Mouse (Mus musculus) megakaryocyte, adult 5-6 weeks (primary cell): ENCODE measurements around the gene Vmn1r76. TPM values are rescaled to one million over a fixed set of nuclear protein-coding genes. Genes with fewer than 3 reads are reported as not detected.

Experiments used
- ATAC-seq: 2 replicates; pipeline ENCODE4 v1.8.0; 2016; ENCODE audit warnings: mild to moderate bottlenecking, inconsistent platforms; ENCODE audit not compliant: poor library complexity, severe bottlenecking
- total RNA-seq, 2 experiments: library from RNA; stranded (forward) in 1 of 2; stranded (reverse) in 1 of 2; fragments of 153-499, 151-499 nt in 1 of 2; fragments of 221-1000, 200-1000 nt in 1 of 2; gene quantifications; 2 replicates each; pipeline versions ENCODE4 v1.2.3 to v1.2.4; 2015 to 2017

Gene Vmn1r76
- total RNA-seq (2015): not detected in 2 replicates
- total RNA-seq (2017): not detected in 2 replicates

DNA sequence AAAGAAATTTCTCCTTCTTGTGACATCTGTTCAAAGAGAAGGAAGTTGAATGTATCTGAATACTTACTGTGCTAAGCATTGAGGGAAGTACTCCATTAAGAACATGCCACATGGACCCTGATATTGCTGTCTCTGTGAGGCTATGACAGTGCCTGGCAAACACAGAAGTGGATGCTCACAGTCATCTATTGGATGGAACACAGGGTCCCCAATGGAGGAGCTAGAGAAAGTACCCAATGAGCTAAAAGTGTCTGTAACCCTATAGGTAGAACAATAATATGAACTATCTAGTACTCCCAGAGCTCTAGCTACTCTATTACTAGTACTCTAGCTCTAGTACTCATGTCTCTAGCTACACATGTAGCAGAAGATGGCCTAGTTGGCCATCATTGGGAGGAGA lies at the start of gene Vmn1r76:
Vmn1r76 (minus strand) TSS at position 101 of the 400 bp plus-strand sequence.
- no peak for ATAC-seq

DNA sequence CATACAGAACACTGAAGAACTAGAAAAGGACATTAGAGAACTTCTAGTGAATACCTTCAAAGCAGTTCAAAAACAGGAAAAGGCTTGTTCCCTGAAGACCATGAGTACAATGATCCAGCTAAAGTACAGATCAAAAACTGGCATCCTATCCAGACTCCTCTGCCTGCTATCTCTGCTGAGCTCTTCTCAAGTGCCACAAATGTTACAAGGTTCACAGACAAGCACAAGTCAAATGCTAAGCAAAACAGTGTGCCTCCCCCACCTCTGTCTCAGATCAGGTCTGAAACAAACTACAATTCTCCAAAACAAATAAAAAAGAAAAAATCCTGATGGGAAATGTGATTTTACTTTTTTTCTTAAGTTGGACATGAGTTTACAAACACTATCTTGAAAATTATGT lies 34.6 kb upstream of the Vmn1r76 start:
- no peak for ATAC-seq

DNA sequence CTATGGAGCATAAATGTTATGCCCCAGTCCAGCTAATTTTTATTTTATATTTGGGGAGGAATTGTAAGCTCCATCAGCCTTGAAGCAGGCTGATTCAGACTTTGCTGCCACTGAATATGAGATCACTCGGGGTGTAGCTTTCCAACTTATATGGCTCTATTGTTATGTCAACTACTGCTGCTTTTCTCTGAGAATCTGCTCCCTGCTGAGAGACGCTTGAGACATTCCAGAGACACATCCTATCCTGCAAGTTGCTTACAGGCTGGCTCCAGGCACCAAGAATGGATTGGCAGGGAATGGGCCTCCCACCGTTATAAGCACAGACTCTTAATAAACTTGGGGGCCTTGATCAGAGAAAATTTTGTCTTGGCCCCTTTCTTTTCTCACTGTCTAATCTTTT lies 10.0 kb upstream of the Vmn1r76 start:
- ATAC-seq: no peak

DNA sequence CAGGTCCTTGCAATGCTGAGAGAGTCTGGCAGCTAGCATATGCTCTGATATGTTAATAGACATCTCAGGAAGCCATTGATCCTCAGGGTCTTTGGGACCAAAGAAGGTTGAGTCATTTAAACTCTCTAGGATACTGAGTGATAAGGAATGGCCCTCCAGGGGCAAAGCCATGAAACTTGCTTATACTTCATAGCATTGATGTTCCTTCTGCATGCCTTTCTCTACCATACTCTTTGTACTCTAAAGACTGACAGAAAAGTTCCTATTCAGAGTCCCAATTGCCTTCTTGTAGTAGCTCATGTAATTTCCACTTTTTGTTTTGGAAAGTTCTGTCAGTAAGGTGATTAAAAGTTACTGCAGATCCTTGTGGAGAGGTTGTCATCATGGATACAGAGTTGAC lies 63.7 kb downstream of the Vmn1r76 start, which contains the start of gene Vmn1r75:
Vmn1r75 (plus strand) TSS at position 301 of the 400 bp plus-strand sequence.
- ATAC-seq: no peak

Other genes with a start within 250 kb of the Vmn1r76 start
- not detected in 2 replicates for gene Vmn1r73, start 207.9 kb downstream of the Vmn1r76 start, total RNA-seq (2015)
- gene Vmn1r73, start 207.9 kb downstream of the Vmn1r76 start, total RNA-seq (2017): not detected in 2 replicates
- gene Vmn1r74, start 104.2 kb downstream of the Vmn1r76 start, total RNA-seq (2015): not detected in 2 replicates
- gene Vmn1r74, start 104.2 kb downstream of the Vmn1r76 start, total RNA-seq (2017): not detected in 2 replicates
- not detected in 2 replicates for gene Vmn1r75, start 63.6 kb downstream of the Vmn1r76 start, total RNA-seq (2015)
- not detected in 2 replicates for gene Vmn1r75, start 63.6 kb downstream of the Vmn1r76 start, total RNA-seq (2017)
- not detected in 2 replicates for gene Vmn1r77, start 98.5 kb upstream of the Vmn1r76 start, total RNA-seq (2015)
- gene Vmn1r77, start 98.5 kb upstream of the Vmn1r76 start, total RNA-seq (2017): not detected in 2 replicates
- not detected in 2 replicates for gene Vmn1r78, start 212.0 kb upstream of the Vmn1r76 start, total RNA-seq (2015)
- gene Vmn1r78, start 212.0 kb upstream of the Vmn1r76 start, total RNA-seq (2017): not detected in 2 replicates
- gene Vmn1r79, start 233.1 kb upstream of the Vmn1r76 start, total RNA-seq (2015): not detected in 2 replicates
- gene Vmn1r79, start 233.1 kb upstream of the Vmn1r76 start, total RNA-seq (2017): not detected in 2 replicates